Mouse (Mus musculus) adrenal gland, adult 10 weeks (tissue): Measurements from ENCODE around the gene Gal. TPM values are rescaled to one million over a fixed set of nuclear protein-coding genes. Genes with fewer than 3 reads are reported as not detected.

Experiments
- polyA plus RNA-seq: library from polyadenylated mRNA; stranded (reverse); fragments of 350-450 nt; fragmentation: Illumina TruSeq; extraction: RNeasy Lipid Tissue Mini Kit (QIAGEN cat#74804); gene quantifications from one replicate; pipeline ENCODE4 v1.2.3, GENCODE M21; 2014; ENCODE audit warnings: low read depth, low replicate concordance

Gene Gal
- polyA plus RNA-seq: 11.9 TPM

DNA sequence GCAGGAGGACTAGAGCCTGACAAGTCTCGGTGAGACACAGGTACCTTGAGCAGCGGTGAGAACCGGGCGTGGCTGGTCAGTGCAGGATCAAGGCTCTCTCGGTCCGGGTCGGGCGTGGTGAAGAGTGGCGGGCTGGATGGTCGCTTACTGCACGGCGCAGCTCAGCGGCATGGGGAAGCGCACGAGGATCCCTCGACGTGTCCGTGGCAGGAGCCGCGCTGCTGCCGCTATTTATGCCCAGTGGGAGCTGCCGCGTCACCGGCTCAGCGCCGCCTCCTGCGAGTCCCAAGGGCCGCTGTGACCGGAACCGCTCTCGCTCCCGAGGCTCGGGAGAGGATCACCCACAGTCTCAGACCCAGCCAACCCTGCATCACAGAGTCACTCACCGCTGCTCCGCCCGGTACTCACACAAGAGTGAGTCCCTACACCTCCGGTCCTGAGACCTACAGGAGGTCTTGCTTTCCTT lies at the start of gene Gal:
Gal (minus strand) TSS at position 277 of the 466 bp plus-strand sequence.

DNA sequence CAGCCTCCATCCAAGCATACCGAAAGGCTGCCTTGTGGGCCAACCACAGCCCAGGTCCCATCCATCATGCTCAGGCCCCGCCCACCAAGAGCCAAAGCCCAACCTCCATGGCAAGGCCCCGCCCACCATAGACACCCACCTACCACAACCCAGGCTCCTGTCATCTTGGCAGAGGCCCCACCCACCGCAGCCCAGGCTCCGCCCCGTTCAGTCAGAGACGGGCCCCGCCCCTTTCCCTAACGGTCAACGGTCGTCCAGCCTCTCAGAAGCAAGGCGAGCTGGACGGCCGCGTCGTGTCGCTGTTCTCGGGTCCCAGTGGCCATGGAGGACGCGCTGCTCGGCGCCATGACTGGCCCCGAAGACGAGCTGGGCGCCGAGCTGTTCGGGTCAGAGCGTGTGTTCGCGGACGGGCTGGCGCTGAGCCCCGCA lies 25.7 kb downstream of the Gal start, which contains the start of gene Tesmin:
Tesmin (plus strand) TSS at position 229 of the 429 bp plus-strand sequence.

Other genes starting within 250 kb of the Gal start
- 50.4 TPM for gene Mrpl21, start 131.6 kb downstream of the Gal start, polyA plus RNA-seq
- gene Ighmbp2, start 131.5 kb downstream of the Gal start, polyA plus RNA-seq: 0.82 TPM
- gene Cpt1a, start 92.2 kb downstream of the Gal start, polyA plus RNA-seq: 149 TPM
- not detected for gene Tesmin, start 25.7 kb downstream of the Gal start, polyA plus RNA-seq
- 199 TPM for gene Ppp6r3, start 161.2 kb upstream of the Gal start, polyA plus RNA-seq